Mouse (Mus musculus) cerebellum, adult 9-11 months (tissue): Measurements from ENCODE around the gene Ganab.
"Not testable (repeated sequence)": the region's sequence is repeated elsewhere in the genome, so short reads cannot be mapped to it uniquely, and the experiment has no call there.

Experiments
- DNase-seq: peaks from one replicate; pipeline ENCODE4 v3.0.0; 2022

The Ganab gene

GRCm38 (mm10) chr19:8888511-8889385 is 9.1 kb upstream of the Ganab start, which contains the start of the genes 1810009A15Rik and Gm49416:
Gene 1810009A15Rik (plus strand): TSS chr19:8888853.
Gene Gm49416 (plus strand): TSS chr19:8888926.
- peak; percentile 94 for DNase-seq

GRCm38 (mm10) chr19:8892829-8893766 is 4.8 kb upstream of the Ganab start, which contains the start of gene Ints5:
Gene Ints5 (plus strand): TSS chr19:8893005.
- DNase-seq = peak; percentile 85

- peak; percentile 61 for DNase-seq
Measured at GRCm38 (mm10) chr19:8895397-8895960, 2.4 kb upstream of the Ganab start.

GRCm38 (mm10) chr19:8896231-8896630 is 1.6 kb upstream of the Ganab start:
- not testable (repeated sequence) for DNase-seq

- peak; percentile 71 for DNase-seq
Measured at GRCm38 (mm10) chr19:8897211-8897864, 533 bp upstream of the Ganab start.

- DNase-seq = no peak
Measured at GRCm38 (mm10) chr19:8898576-8898975, 705 bp downstream of the Ganab start.

- no peak for DNase-seq
Measured at GRCm38 (mm10) chr19:8899079-8899478, 1.2 kb downstream of the Ganab start.

- no peak for DNase-seq
Measured at GRCm38 (mm10) chr19:8903412-8903811, 5.5 kb downstream of the Ganab start.

GRCm38 (mm10) chr19:8908531-8908930 is 10.7 kb downstream of the Ganab start:
- no peak for DNase-seq

- no peak for DNase-seq
Measured at GRCm38 (mm10) chr19:8911810-8912209, 13.9 kb downstream of the Ganab start.

GRCm38 (mm10) chr19:8914212-8914611 is 16.3 kb downstream of the Ganab start:
- no peak for DNase-seq

- DNase-seq = no peak
Measured at GRCm38 (mm10) chr19:8919000-8919399, 21.1 kb downstream of the Ganab start.

- no peak for DNase-seq
Measured at GRCm38 (mm10) chr19:8919684-8920072, 21.8 kb downstream of the Ganab start.

- peak; percentile 97 for DNase-seq
Measured at GRCm38 (mm10) chr19:8920073-8920736, 22.3 kb downstream of the Ganab start, which contains the start of gene B3gat3. Gene B3gat3 (plus strand): TSS chr19:8920374.

GRCm38 (mm10) chr19:8920836-8921291 is 23.0 kb downstream of the Ganab start:
- DNase-seq = no peak

GRCm38 (mm10) chr19:8921741-8922140 is 23.9 kb downstream of the Ganab start:
- DNase-seq = peak; percentile 47

GRCm38 (mm10) chr19:8926766-8927165 is 28.9 kb downstream of the Ganab start:
- peak; percentile 51 for DNase-seq

- no peak for DNase-seq
Measured at GRCm38 (mm10) chr19:8927891-8928525, 30.1 kb downstream of the Ganab start.

GRCm38 (mm10) chr19:8928689-8929223 is 30.9 kb downstream of the Ganab start:
- DNase-seq = peak; percentile 87

GRCm38 (mm10) chr19:8929224-8930088 is 31.6 kb downstream of the Ganab start, which contains the start of the genes Rom1 and Eml3:
Gene Rom1 (minus strand): TSS chr19:8929356.
Gene Eml3 (plus strand): TSS chr19:8929552.
- DNase-seq = peak; percentile 89
